Mouse (Mus musculus) kidney, adult 2 months (tissue): ENCODE results near the gene Polr3c.

Experiments used
- CTCF ChIP-seq: fragments of 200-500 bp; conservative IDR thresholded peaks from 2 replicates; pipeline ENCODE4 v1.5.1; 2011; ENCODE audit warnings: low read depth, mild to moderate bottlenecking, control low read depth, low read length, moderate library complexity, mixed read lengths; ENCODE audit not compliant: insufficient read depth, insufficient read length
- POLR2A ChIP-seq: fragments of 200-500 bp; IDR thresholded peaks from one replicate; pipeline ENCODE4 v1.6.1; 2011; ENCODE audit warnings: low read depth, low read length, control low read depth

GRCm38 (mm10) chr3:96728634-96729402 lies 1.4 kb upstream of the Polr3c start:
- TF ChIP-seq POLR2A = no peak
- no peak for TF ChIP-seq CTCF
